Mouse (Mus musculus) CH12.LX (cell line): ENCODE data around the gene Cdk2ap2. TPM values are rescaled to one million over a fixed set of nuclear protein-coding genes. Genes with fewer than 3 reads are reported as not detected.

Experiments
- DNase-seq: peaks from one replicate; pipeline ENCODE4 v3.0.0-alpha.2; 2013; ENCODE audit errors: extremely low read depth
- H3K27ac ChIP-seq: 2 replicates; pipeline ENCODE4 v1.5.1; 2012; ENCODE audit warnings: low read depth, mild to moderate bottlenecking, control low read depth, moderate library complexity; ENCODE audit not compliant: insufficient read depth
- H3K27me3 ChIP-seq: replicated peaks from 2 replicates; pipeline ENCODE3; 2012; ENCODE audit warnings: inconsistent platforms
- H3K36me3 ChIP-seq, 2 experiments: replicated peaks in 1 of 2; 2 replicates each; pipeline versions ENCODE3 to v1.6.1; 2012; ENCODE audit warnings: inconsistent platforms in 1 of 2, low read length in 1 of 2, mild to moderate bottlenecking in 1 of 2, mixed read lengths in 1 of 2, moderate library complexity in 1 of 2; ENCODE audit not compliant: control insufficient read depth in 1 of 2, insufficient read depth in 1 of 2
- H3K4me1 ChIP-seq, 2 experiments: 2 replicates each; pipeline ENCODE4 v1.6.1; 2012; ENCODE audit warnings: inconsistent platforms in 1 of 2, moderate library complexity in 1 of 2; ENCODE audit not compliant: insufficient read depth in 2 of 2, control insufficient read depth in 1 of 2
- H3K4me2 ChIP-seq: 2 replicates; pipeline ENCODE4 v1.6.1; 2012; ENCODE audit warnings: low read depth, mild to moderate bottlenecking, control low read depth; ENCODE audit not compliant: poor library complexity, insufficient read depth, severe bottlenecking
- H3K4me3 ChIP-seq, 3 experiments: fragments of 150-350 bp in 1 of 3; sonication (generic) in 1 of 3; replicated peaks in 1 of 3; 2 replicates each; pipeline versions ENCODE3 to v1.5.1; 2011 to 2012; ENCODE audit warnings: low read depth in 2 of 3, low read length in 2 of 3, mild to moderate bottlenecking in 2 of 3, moderate library complexity in 2 of 3, control low read depth in 1 of 3, improper control_type of control experiment in 1 of 3, inconsistent platforms in 1 of 3, mixed read lengths in 1 of 3; ENCODE audit not compliant: poor library complexity in 1 of 3
- H3K79me2 ChIP-seq: replicated peaks from 2 replicates; pipeline ENCODE4 v1.6.1; 2012; ENCODE audit warnings: mild to moderate bottlenecking, moderate library complexity; ENCODE audit not compliant: control insufficient read depth, poor library complexity, insufficient read depth, severe bottlenecking; ENCODE audit errors: extremely low read depth
- H3K9ac ChIP-seq: 2 replicates; pipeline ENCODE4 v1.6.1; 2012; ENCODE audit warnings: low read depth, mild to moderate bottlenecking, control low read depth, moderate library complexity; ENCODE audit not compliant: insufficient read depth
- H3K9me3 ChIP-seq: replicated peaks from 2 replicates; pipeline ENCODE3; 2012; ENCODE audit warnings: low read length, inconsistent platforms, mixed read lengths
- CHD1 ChIP-seq: IDR thresholded peaks from 2 replicates; pipeline ENCODE4 v1.6.1; 2012; ENCODE audit warnings: low read depth, low read length, improper control_type of control experiment, inconsistent platforms
- CHD2 ChIP-seq: IDR thresholded peaks from 2 replicates; pipeline ENCODE4 v1.6.1; 2011; ENCODE audit warnings: low read length, improper control_type of control experiment
- E2F4 ChIP-seq: IDR thresholded peaks from 2 replicates; pipeline ENCODE4 v1.6.1; 2011; ENCODE audit warnings: low read depth, low read length, improper control_type of control experiment; ENCODE audit not compliant: insufficient replicate concordance
- EP300 ChIP-seq: IDR thresholded peaks from 2 replicates; pipeline ENCODE4 v1.6.1; 2011; ENCODE audit warnings: low read length, improper control_type of control experiment
- GABPA ChIP-seq: IDR thresholded peaks from 2 replicates; pipeline ENCODE4 v1.6.1; 2012; ENCODE audit warnings: low read depth, low read length, improper control_type of control experiment, inconsistent platforms; ENCODE audit not compliant: insufficient replicate concordance
- IRF4 ChIP-seq: IDR thresholded peaks from 2 replicates; pipeline ENCODE4 v1.6.1; 2014; ENCODE audit warnings: low read depth, mild to moderate bottlenecking, inconsistent platforms, low read length, improper control_type of control experiment
- JUN ChIP-seq: IDR thresholded peaks from 2 replicates; pipeline ENCODE4 v1.6.1; 2011; ENCODE audit warnings: low read depth, mild to moderate bottlenecking, low read length, improper control_type of control experiment, moderate library complexity; ENCODE audit not compliant: insufficient read depth
- JUND ChIP-seq: conservative IDR thresholded peaks from 2 replicates; pipeline ENCODE4 v1.6.1; 2011; ENCODE audit warnings: low read depth, low read length, improper control_type of control experiment
- KAT2A ChIP-seq: IDR thresholded peaks from 2 replicates; pipeline ENCODE4 v1.6.1; 2012; ENCODE audit warnings: low read length, improper control_type of control experiment, inconsistent platforms; ENCODE audit not compliant: insufficient replicate concordance
- MAFK ChIP-seq: IDR thresholded peaks from 2 replicates; pipeline ENCODE4 v1.6.1; 2011; ENCODE audit warnings: low read length, improper control_type of control experiment; ENCODE audit not compliant: insufficient replicate concordance
- MAX ChIP-seq: IDR thresholded peaks from 2 replicates; pipeline ENCODE4 v1.6.1; 2011; ENCODE audit warnings: low read length, improper control_type of control experiment
- MAZ ChIP-seq: IDR thresholded peaks from 2 replicates; pipeline ENCODE4 v1.6.1; 2012; ENCODE audit warnings: low read depth, mild to moderate bottlenecking, inconsistent platforms, low read length, improper control_type of control experiment, moderate library complexity
- MEF2A ChIP-seq: IDR thresholded peaks from 2 replicates; pipeline ENCODE4 v1.6.1; 2014; ENCODE audit warnings: low read depth, mild to moderate bottlenecking, inconsistent platforms, low read length, improper control_type of control experiment, borderline replicate concordance
- MXI1 ChIP-seq: IDR thresholded peaks from 2 replicates; pipeline ENCODE4 v1.6.1; 2011; ENCODE audit warnings: mild to moderate bottlenecking, low read depth, low read length, improper control_type of control experiment
- NELFE ChIP-seq: IDR thresholded peaks from 2 replicates; pipeline ENCODE4 v1.6.1; 2011; ENCODE audit warnings: low read depth, low read length, improper control_type of control experiment
- NRF1 ChIP-seq: IDR thresholded peaks from 2 replicates; pipeline ENCODE4 v1.6.1; 2014; ENCODE audit warnings: low read depth, mild to moderate bottlenecking, inconsistent platforms, low read length, improper control_type of control experiment, moderate library complexity
- PAX5 ChIP-seq: IDR thresholded peaks from 2 replicates; pipeline ENCODE4 v1.6.1; 2012; ENCODE audit warnings: low read length, inconsistent platforms, mixed read lengths
- POLR2A ChIP-seq: IDR thresholded peaks from 2 replicates; pipeline ENCODE4 v1.6.1; 2011; ENCODE audit warnings: low read depth, mild to moderate bottlenecking, improper control_type of control experiment, low read length
- POLR2AphosphoS2 ChIP-seq: IDR thresholded peaks from 2 replicates; pipeline ENCODE4 v1.6.1; 2011; ENCODE audit warnings: low read depth, low read length, improper control_type of control experiment
- RAD21 ChIP-seq: IDR thresholded peaks from 2 replicates; pipeline ENCODE4 v1.6.1; 2011; ENCODE audit warnings: low read depth, mild to moderate bottlenecking, low read length, improper control_type of control experiment, moderate library complexity
- RCOR1 ChIP-seq: conservative IDR thresholded peaks from 2 replicates; pipeline ENCODE4 v1.6.1; 2012; ENCODE audit warnings: low read depth, mild to moderate bottlenecking, inconsistent platforms, low read length, improper control_type of control experiment
- SIN3A ChIP-seq: IDR thresholded peaks from 2 replicates; pipeline ENCODE4 v1.6.1; 2012; ENCODE audit warnings: low read length, improper control_type of control experiment, inconsistent platforms
- SMC3 ChIP-seq: IDR thresholded peaks from 2 replicates; pipeline ENCODE4 v1.6.1; 2011; ENCODE audit warnings: low read depth, low read length, improper control_type of control experiment
- TCF12 ChIP-seq: IDR thresholded peaks from 2 replicates; pipeline ENCODE4 v1.6.1; 2014; ENCODE audit warnings: low read depth, mild to moderate bottlenecking, inconsistent platforms, low read length, improper control_type of control experiment
- USF1 ChIP-seq: IDR thresholded peaks from 2 replicates; pipeline ENCODE4 v1.6.1; 2014; ENCODE audit warnings: low read depth, mild to moderate bottlenecking, inconsistent platforms, low read length, improper control_type of control experiment
- USF2 ChIP-seq: conservative IDR thresholded peaks from 2 replicates; pipeline ENCODE4 v1.6.1; 2011; ENCODE audit warnings: low read depth, low read length, improper control_type of control experiment
- ZNF384 ChIP-seq: IDR thresholded peaks from 2 replicates; pipeline ENCODE4 v1.6.1; 2012; ENCODE audit warnings: low read depth, low read length, improper control_type of control experiment, inconsistent platforms
- dilution Hi-C: fragments of 300-500 bp; cut with MboI; formaldehyde crosslinking; loops from 2 replicates; pipeline ENCODE4 v1.14.3; 2020; ENCODE audit warnings: low sequenced_read_pairs; ENCODE audit not compliant: extremely low pct_unique_long_range_greater_than_20kb, extremely low pct_ligation_motif_present
- in situ Hi-C: fragments of 300-500 bp; cut with MboI; formaldehyde crosslinking; loops from 3 replicates; pipeline ENCODE4 v1.14.3; 2019; ENCODE audit warnings: low sequenced_read_pairs, low pct_ligation_motif_present, low pct_unique_long_range_greater_than_20kb, mixed read lengths
- polyA plus RNA-seq: library from polyadenylated mRNA; unstranded; fragments of >175 nt; gene quantifications from 2 replicates; pipeline ENCODE4 v1.2.1, GENCODE M21; 2012; ENCODE audit warnings: low read depth; ENCODE audit not compliant: insufficient read length
- total RNA-seq, 2 experiments: library from RNA; depleted of rRNA; stranded (reverse); fragments of 300-350 nt in 1 of 2; fragments of >200 nt in 1 of 2; gene quantifications; 2 replicates each; pipeline ENCODE4 v1.2.3; 2012 to 2014

Cdk2ap2 gene
- total and polyA plus RNA-seq, 3 experiments = 63.4 to 69.5 (median 67.1) TPM

- in situ Hi-C loops = loop anchor here (5.0 kb wide), 1 partner anchor 73 kb away; the partner anchor contains the start of gene Rad9a
- Histone ChIP-seq H3K27ac (0 out of 2 replicates have a peak overlapping the region, but pooled peaks have one; percentile 27), H3K4me2 (no peak overlapping the region), H3K79me2 (peaks cover 27% of the 10 kb centered on the region), H3K4me1 (peaks cover 15 to 76% of the 10 kb centered on the region in 2 experiments), H3K36me3 (peaks cover 36 to 56% of the 10 kb centered on the region in 2 experiments), H3K4me3 (no peak overlapping the region), H3K9ac (no peak overlapping the region), H3K9me3 (no peaks in the 10 kb centered on the region), H3K27me3 (no peaks in the 10 kb centered on the region)
- TF ChIP-seq KAT2A = no peak
- TF ChIP-seq PAX5 = no peak
- TF ChIP-seq CHD2 = no peak
- TF ChIP-seq RAD21 = no peak
- TF ChIP-seq JUND = no peak
- no peak for TF ChIP-seq SIN3A
- TF ChIP-seq E2F4 = no peak
- TF ChIP-seq MXI1 = no peak
- no peak for TF ChIP-seq JUN
- no peak for TF ChIP-seq GABPA
- no peak for TF ChIP-seq POLR2A
- TF ChIP-seq MAZ = no peak
- TF ChIP-seq TCF12 = no peak
- no peak for TF ChIP-seq MAFK
- TF ChIP-seq EP300 = no peak
- TF ChIP-seq MAX = no peak
- TF ChIP-seq NELFE = no peak
- no peak for TF ChIP-seq RCOR1
- TF ChIP-seq SMC3 = no peak
- dilution Hi-C loops = no loop called here
- no peak for DNase-seq
These were observed 32.5 kb downstream of the Cdk2ap2 start for GRCm38 (mm10) chr19:4129462-4129861.

- Histone ChIP-seq H3K4me3 (no peak overlapping the region), H3K9ac (no peak overlapping the region), H3K4me1 (peaks cover 18 to 76% of the 10 kb centered on the region in 2 experiments), H3K4me2 (no peak overlapping the region), H3K27ac (no peak overlapping the region), H3K36me3 (peaks cover 36 to 56% of the 10 kb centered on the region in 2 experiments), H3K79me2 (peaks cover 27% of the 10 kb centered on the region), H3K27me3 (no peaks in the 10 kb centered on the region), H3K9me3 (no peaks in the 10 kb centered on the region)
- TF ChIP-seq IRF4 (no peak), MAX (no peak), PAX5 (no peak), RCOR1 (no peak), CHD1 (no peak), ZNF384 (no peak), USF2 (no peak), POLR2AphosphoS2 (no peak), NRF1 (no peak), POLR2A (no peak), KAT2A (no peak), USF1 (no peak), MAZ (no peak), MEF2A (no peak), NELFE (no peak), MXI1 (no peak), RAD21 (no peak), SIN3A (no peak)
- dilution Hi-C loops = no loop called here
- DNase-seq = no peak
- in situ Hi-C loops = no loop called here
These were observed 33.1 kb downstream of the Cdk2ap2 start for GRCm38 (mm10) chr19:4130106-4130505.
